Mouse (Mus musculus) heart, adult 8-10 months (tissue): ENCODE data around the gene Cpa1. TPM values are rescaled to one million over a fixed set of nuclear protein-coding genes. Genes with fewer than 3 reads are reported as not detected.
A peak's percentile ranks its signal among the peaks of the same experiment; 100 is the strongest.

Experiments used
- DNase-seq: peaks from one replicate; pipeline ENCODE4 v3.0.0; 2022; ENCODE audit warnings: low spot score
- total RNA-seq, 4 experiments: library from RNA; stranded (reverse); gene quantifications; 2 replicates each; pipeline ENCODE4 v1.2.4; 2022

Gene Cpa1
- under 1 TPM in 2 of 4 experiments, not detected in 2; 0.19 to 0.20 TPM for total RNA-seq

GRCm38 (mm10) chr6:30638674-30639268, at the start of gene Cpa1:
TSS of gene Cpa1 (plus strand) at chr6:30639218.
- no peak for DNase-seq

- DNase-seq, result no peak
These were observed 49.2 kb upstream of the Cpa1 start for GRCm38 (mm10) chr6:30589819-30590218.

GRCm38 (mm10) chr6:30591851-30592404, 47.1 kb upstream of the Cpa1 start:
- no peak for DNase-seq

GRCm38 (mm10) chr6:30592417-30592974, 46.5 kb upstream of the Cpa1 start:
- DNase-seq, result no peak

GRCm38 (mm10) chr6:30594364-30594763, 44.7 kb upstream of the Cpa1 start:
- DNase-seq, result no peak

- DNase-seq, result no peak
These were observed 42.7 kb upstream of the Cpa1 start for GRCm38 (mm10) chr6:30596230-30596898.

GRCm38 (mm10) chr6:30600033-30600432, 39.0 kb upstream of the Cpa1 start:
- DNase-seq, result no peak

GRCm38 (mm10) chr6:30600995-30601394, 38.0 kb upstream of the Cpa1 start:
- no peak for DNase-seq

- no peak for DNase-seq
These were observed 34.6 kb upstream of the Cpa1 start for GRCm38 (mm10) chr6:30604342-30604867.

- DNase-seq, result no peak
These were observed 33.9 kb upstream of the Cpa1 start for GRCm38 (mm10) chr6:30605111-30605510.

- DNase-seq, result no peak
These were observed 33.3 kb upstream of the Cpa1 start for GRCm38 (mm10) chr6:30605672-30606071.

GRCm38 (mm10) chr6:30610710-30611109, 28.3 kb upstream of the Cpa1 start, which contains the start of gene Cpa5:
TSS of gene Cpa5 (plus strand) at chr6:30611010.
- no peak for DNase-seq

- no peak for DNase-seq
These were observed 27.8 kb upstream of the Cpa1 start for GRCm38 (mm10) chr6:30611212-30611611.

GRCm38 (mm10) chr6:30614251-30614650, 24.8 kb upstream of the Cpa1 start:
- DNase-seq, result no peak

GRCm38 (mm10) chr6:30615741-30616140, 23.3 kb upstream of the Cpa1 start:
- DNase-seq, result no peak

- DNase-seq, result no peak
These were observed 22.5 kb upstream of the Cpa1 start for GRCm38 (mm10) chr6:30616491-30616941.

- DNase-seq, result no peak
These were observed 21.7 kb upstream of the Cpa1 start for GRCm38 (mm10) chr6:30617020-30617958.

- DNase-seq, result no peak
These were observed 20.9 kb upstream of the Cpa1 start for GRCm38 (mm10) chr6:30617959-30618590.

GRCm38 (mm10) chr6:30618735-30619134, 20.3 kb upstream of the Cpa1 start:
- DNase-seq, result no peak

- DNase-seq, result no peak
These were observed 19.4 kb upstream of the Cpa1 start for GRCm38 (mm10) chr6:30619606-30620005.

- peak; percentile 28 for DNase-seq
These were observed 18.4 kb upstream of the Cpa1 start for GRCm38 (mm10) chr6:30620591-30620990.
